Mouse (Mus musculus) myocyte (in vitro differentiated cells): Measurements from ENCODE around the gene Psrc1. TPM values are rescaled to one million over a fixed set of nuclear protein-coding genes. Genes with fewer than 3 reads are reported as not detected.

Source experiments
- H3K27me3 ChIP-seq: one replicate; pipeline ENCODE4 v1.6.1; 2011; ENCODE audit not compliant: control insufficient read depth, insufficient read depth, insufficient read length
- H3K36me3 ChIP-seq: one replicate; pipeline ENCODE4 v1.6.1; 2011; ENCODE audit not compliant: control insufficient read depth, insufficient read depth
- H3K4me2 ChIP-seq: one replicate; pipeline ENCODE4 v1.6.1; 2011; ENCODE audit warnings: low read depth, control low read depth
- H3K4me3 ChIP-seq: one replicate; pipeline ENCODE4 v1.5.1; 2011; ENCODE audit warnings: mild to moderate bottlenecking, control low read depth, moderate library complexity
- H3K79me2 ChIP-seq: one replicate; pipeline ENCODE4 v1.6.1; 2011; ENCODE audit not compliant: control insufficient read depth, insufficient read depth
- H3ac ChIP-seq: one replicate; pipeline ENCODE4 v1.6.1; 2011; ENCODE audit not compliant: control insufficient read depth, insufficient read length
- CEBPB ChIP-seq: IDR thresholded peaks from 2 replicates; pipeline ENCODE4 v1.6.1; 2011; ENCODE audit warnings: mild to moderate bottlenecking, moderate library complexity; ENCODE audit not compliant: poor library complexity, insufficient read depth, severe bottlenecking
- E2F4 ChIP-seq: IDR thresholded peaks from one replicate; pipeline ENCODE4 v1.6.1; 2011; ENCODE audit warnings: mild to moderate bottlenecking, control low read depth, moderate library complexity; ENCODE audit not compliant: insufficient read depth
- MAX ChIP-seq: IDR thresholded peaks from one replicate; pipeline ENCODE4 v1.6.1; 2011; ENCODE audit warnings: low read depth, mild to moderate bottlenecking, control low read depth
- MYOD1 ChIP-seq, 3 experiments: IDR thresholded peaks; one replicate each; pipeline ENCODE4 v1.6.1; 2011; ENCODE audit warnings: control low read depth in 2 of 3, low read depth in 2 of 3, mild to moderate bottlenecking in 2 of 3, moderate library complexity in 1 of 3; ENCODE audit not compliant: insufficient read length in 2 of 3, control insufficient read depth in 1 of 3
- MYOG ChIP-seq, 3 experiments: IDR thresholded peaks; one replicate each; pipeline ENCODE4 v1.6.1; 2011; ENCODE audit warnings: control low read depth in 2 of 3, low read depth in 2 of 3, mild to moderate bottlenecking in 2 of 3; ENCODE audit not compliant: insufficient read length in 2 of 3, control insufficient read depth in 1 of 3, insufficient read depth in 1 of 3
- POLR2A ChIP-seq: IDR thresholded peaks from one replicate; pipeline ENCODE4 v1.6.1; 2011; ENCODE audit warnings: low read depth, mild to moderate bottlenecking, control low read depth, moderate library complexity; ENCODE audit not compliant: insufficient read length
- POLR2AphosphoS2 ChIP-seq: IDR thresholded peaks from one replicate; pipeline ENCODE4 v1.6.1; 2011; ENCODE audit warnings: low read depth, control low read depth; ENCODE audit not compliant: insufficient read length
- REST ChIP-seq: IDR thresholded peaks from one replicate; pipeline ENCODE4 v1.6.1; 2011; ENCODE audit warnings: mild to moderate bottlenecking, control low read depth, moderate library complexity; ENCODE audit not compliant: insufficient read depth, insufficient read length
- SRF ChIP-seq: IDR thresholded peaks from one replicate; pipeline ENCODE4 v1.6.1; 2011; ENCODE audit warnings: low read depth; ENCODE audit not compliant: control insufficient read depth, insufficient read length
- TCF12 ChIP-seq: IDR thresholded peaks from one replicate; pipeline ENCODE4 v1.6.1; 2011; ENCODE audit warnings: mild to moderate bottlenecking, control low read depth; ENCODE audit not compliant: poor library complexity, insufficient read depth, severe bottlenecking
- TCF3 ChIP-seq: IDR thresholded peaks from one replicate; pipeline ENCODE4 v1.6.1; 2011; ENCODE audit warnings: low read depth, control low read depth; ENCODE audit not compliant: insufficient read length
- USF1 ChIP-seq: IDR thresholded peaks from one replicate; pipeline ENCODE4 v1.6.1; 2011; ENCODE audit warnings: low read depth, mild to moderate bottlenecking, control low read depth, moderate library complexity
- polyA plus RNA-seq: library from polyadenylated mRNA; unstranded; fragments of >200 nt; fragmentation: generic; extraction: Trizol; gene quantifications from one replicate; pipeline ENCODE4 v1.2.1, GENCODE M21; 2012; ENCODE audit warnings: missing spikeins

The Psrc1 gene
- polyA plus RNA-seq, 1 experiment, result 16.5 TPM

DNA sequence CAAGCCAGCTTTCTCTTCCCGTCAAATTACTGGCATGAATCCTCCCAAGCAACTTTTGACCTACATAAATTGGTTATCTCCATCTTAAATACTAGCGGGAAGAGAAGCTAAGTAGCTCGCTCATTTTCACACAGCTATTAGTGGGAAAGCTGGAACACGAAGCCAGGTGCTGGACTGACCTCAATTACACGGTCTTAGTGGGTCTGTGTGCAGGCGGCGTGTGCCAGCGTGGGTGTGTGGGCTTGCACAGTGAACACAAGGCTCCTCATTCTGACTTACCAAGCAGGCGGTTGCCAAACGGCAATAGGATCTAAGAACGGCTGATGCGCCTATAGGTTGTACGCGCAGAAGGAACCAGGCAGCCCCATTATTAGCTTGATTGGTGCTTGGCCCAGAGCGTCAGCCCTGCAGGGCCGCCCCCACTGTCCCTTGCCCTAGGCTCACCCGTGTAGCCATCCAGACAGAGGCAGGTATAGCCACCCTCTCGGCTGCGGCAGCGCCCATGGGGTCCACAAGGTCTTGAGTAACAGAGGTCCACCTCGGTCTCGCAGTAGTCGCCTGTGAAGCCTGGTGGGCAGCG, 22.8 kb downstream of the Psrc1 start:
- H3ac ChIP-seq, result no peak overlapping the region
- H3K36me3 ChIP-seq, result no peaks in the 10 kb centered on the region
- H3K4me3 ChIP-seq, result no peak overlapping the region
- no peak for TF ChIP-seq SRF
- TF ChIP-seq MAX, result no peak
- TF ChIP-seq POLR2AphosphoS2, result no peak
- TF ChIP-seq USF1, result no peak
- TF ChIP-seq MYOD1 (IDR thresholded peaks at IDR 0.05; ENCODE audit: control insufficient read depth in 1 of 3, insufficient read length in 2 of 3, low read depth in 2 of 3), result no peak
- TF ChIP-seq REST, result no peak
- TF ChIP-seq CEBPB, result no peak
- TF ChIP-seq POLR2A, result no peak
- TF ChIP-seq TCF3, result no peak
- TF ChIP-seq E2F4, result no peak
- no peak for TF ChIP-seq MYOG (IDR thresholded peaks at IDR 0.05; ENCODE audit: control insufficient read depth in 1 of 3, insufficient read depth in 1 of 3, insufficient read length in 2 of 3, low read depth in 2 of 3)
- TF ChIP-seq TCF12, result no peak
- H3K4me2 ChIP-seq, result no peak overlapping the region
- H3K79me2 ChIP-seq, result no peaks in the 10 kb centered on the region
- peaks cover 85% of the 10 kb centered on the region for H3K27me3 ChIP-seq

DNA sequence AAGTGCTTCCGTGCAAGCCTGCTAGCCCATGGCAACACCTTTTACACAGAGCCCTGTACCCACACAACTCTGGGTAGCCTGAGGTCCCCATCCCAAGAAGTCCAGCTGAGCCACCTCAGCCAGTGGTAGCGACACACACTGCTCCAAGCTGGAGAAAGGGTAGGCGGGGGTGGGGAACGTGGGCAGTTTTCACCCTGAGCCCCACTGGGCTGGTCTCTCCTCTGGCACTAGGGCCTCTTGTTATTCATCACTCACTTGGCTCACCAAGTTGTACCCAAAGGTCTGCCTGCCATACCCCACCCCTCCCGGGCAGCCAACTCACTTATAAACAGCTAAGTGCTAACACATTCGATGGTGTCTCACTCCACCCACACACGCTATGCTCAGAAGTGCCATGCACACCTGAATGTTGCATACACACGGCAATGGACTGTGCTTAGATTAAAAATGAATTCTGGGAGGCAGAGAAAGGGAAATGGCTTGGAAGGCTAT, 24.9 kb downstream of the Psrc1 start:
- H3K4me3 ChIP-seq, result no peak overlapping the region
- H3K27me3 ChIP-seq, result peaks cover 75% of the 10 kb centered on the region
- H3K4me2 ChIP-seq, result no peak overlapping the region
- TF ChIP-seq USF1 (no peak), POLR2AphosphoS2 (no peak), TCF12 (no peak), MYOG (IDR thresholded peaks at IDR 0.05; ENCODE audit: control insufficient read depth in 1 of 3, insufficient read depth in 1 of 3, insufficient read length in 2 of 3, low read depth in 2 of 3) (no peak)
- H3K79me2 ChIP-seq, result no peaks in the 10 kb centered on the region
- no peak overlapping the region for H3ac ChIP-seq
- H3K36me3 ChIP-seq, result no peaks in the 10 kb centered on the region

DNA sequence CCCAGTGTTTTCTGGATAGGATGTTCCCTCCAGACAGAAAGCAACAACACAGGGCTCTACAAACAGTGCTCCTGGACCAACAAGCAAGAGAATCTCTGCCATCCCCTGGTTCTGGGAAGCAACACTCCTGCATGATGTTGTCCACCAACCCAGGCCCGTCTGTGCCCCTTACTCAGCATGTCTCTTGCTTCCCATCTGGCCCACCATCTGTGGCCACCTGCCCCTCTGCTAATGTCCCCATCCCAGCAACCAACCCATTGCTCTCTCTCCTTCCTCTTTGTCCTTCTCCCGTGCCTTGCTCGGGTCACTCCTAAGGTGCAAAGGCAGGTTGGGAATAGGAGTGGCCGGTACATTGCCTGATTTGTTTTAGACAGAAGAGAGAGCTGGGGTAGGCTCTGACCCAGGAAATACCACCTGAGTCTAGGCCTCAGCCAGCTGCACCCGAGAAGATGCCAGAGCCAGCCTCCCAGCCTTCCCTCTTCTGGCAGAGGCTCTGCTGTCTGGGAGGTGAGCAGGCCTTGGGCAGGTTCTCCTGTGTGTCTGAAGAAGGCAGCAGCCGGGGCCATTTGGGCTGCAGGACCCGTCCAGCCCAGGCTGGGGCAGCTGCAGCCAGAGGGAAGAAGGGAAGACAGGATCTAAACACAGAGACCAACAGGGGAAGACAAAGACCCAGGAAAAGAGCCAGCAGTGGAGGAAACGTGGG, 26.2 kb downstream of the Psrc1 start:
- TF ChIP-seq MYOG (IDR thresholded peaks at IDR 0.05; ENCODE audit: control insufficient read depth in 1 of 3, insufficient read depth in 1 of 3, insufficient read length in 2 of 3, low read depth in 2 of 3) (no peak), POLR2A (no peak), CEBPB (no peak), MYOD1 (IDR thresholded peaks at IDR 0.05; ENCODE audit: control insufficient read depth in 1 of 3, insufficient read length in 2 of 3, low read depth in 2 of 3) (no peak), SRF (no peak), REST (no peak), TCF3 (no peak), MAX (no peak)
- Histone ChIP-seq H3K79me2 (no peaks in the 10 kb centered on the region), H3K4me2 (no peak overlapping the region), H3ac (no peak overlapping the region), H3K27me3 (peaks cover 67% of the 10 kb centered on the region), H3K4me3 (no peak overlapping the region), H3K36me3 (no peaks in the 10 kb centered on the region)

DNA sequence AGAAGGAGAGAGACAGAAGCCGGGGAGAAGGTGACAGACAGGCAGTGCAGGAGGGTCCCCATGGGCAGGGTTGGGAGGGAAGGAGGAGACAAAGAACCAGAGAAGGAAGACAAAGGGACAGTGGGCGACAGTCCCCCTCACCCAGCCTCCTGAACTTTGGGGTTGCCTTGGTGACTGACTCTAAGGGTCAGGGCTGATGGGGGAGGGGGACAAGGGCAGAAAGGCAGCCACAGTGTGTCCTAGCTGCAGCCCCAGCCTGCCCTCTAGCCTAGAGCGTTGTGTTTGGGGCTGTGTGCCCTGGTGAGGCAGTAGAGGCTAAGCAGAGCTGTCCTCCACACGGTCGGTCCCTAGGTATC, 26.7 kb downstream of the Psrc1 start:
- peaks cover 69% of the 10 kb centered on the region for H3K27me3 ChIP-seq
- H3K4me2 ChIP-seq, result no peak overlapping the region
- TF ChIP-seq POLR2AphosphoS2 (no peak), TCF3 (no peak), MYOG (IDR thresholded peaks at IDR 0.05; ENCODE audit: control insufficient read depth in 1 of 3, insufficient read depth in 1 of 3, insufficient read length in 2 of 3, low read depth in 2 of 3) (no peak), E2F4 (no peak), REST (no peak), USF1 (no peak), TCF12 (no peak), SRF (no peak), CEBPB (no peak), MYOD1 (IDR thresholded peaks at IDR 0.05; ENCODE audit: control insufficient read depth in 1 of 3, insufficient read length in 2 of 3, low read depth in 2 of 3) (no peak)
- no peaks in the 10 kb centered on the region for H3K79me2 ChIP-seq
- no peaks in the 10 kb centered on the region for H3K36me3 ChIP-seq
- H3ac ChIP-seq, result no peak overlapping the region
- H3K4me3 ChIP-seq, result no peak overlapping the region

DNA sequence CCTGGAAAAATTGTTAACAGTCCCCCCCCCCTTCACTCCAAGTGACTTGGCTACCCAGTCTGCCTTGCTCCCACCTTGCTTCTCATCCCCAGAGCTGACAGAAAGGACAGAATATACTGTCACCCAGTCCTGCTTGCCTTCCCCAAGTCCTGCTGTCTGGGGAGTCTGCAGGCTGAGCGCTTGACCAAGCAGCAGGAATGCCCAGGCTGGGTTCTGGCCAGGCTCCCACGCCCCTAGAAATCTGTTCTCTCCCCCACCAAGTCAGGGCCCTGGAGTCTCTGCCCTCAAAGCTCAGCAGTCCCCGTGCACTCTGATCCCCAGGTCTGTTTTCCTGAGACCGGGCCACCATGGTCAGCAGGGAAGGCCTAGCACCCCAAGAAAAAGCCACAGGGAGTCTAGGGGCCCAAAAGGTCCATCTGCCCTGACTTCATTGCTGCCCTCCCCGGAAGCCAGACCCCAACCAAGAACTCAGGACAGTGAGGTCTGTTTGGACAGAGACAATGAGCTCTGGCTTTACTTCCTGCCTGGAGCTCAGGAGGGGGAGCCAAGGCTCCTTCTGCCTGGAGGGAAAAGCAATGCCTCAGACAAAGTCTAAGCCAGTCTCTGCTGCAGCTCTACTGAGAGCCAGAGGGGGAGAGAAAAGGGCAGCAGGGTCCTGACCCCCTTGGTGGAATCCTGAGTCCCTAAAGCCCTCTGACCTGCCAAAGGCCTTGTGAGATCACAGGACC, 27.6 kb downstream of the Psrc1 start:
- Histone ChIP-seq H3K79me2 (no peaks in the 10 kb centered on the region), H3K4me3 (no peak overlapping the region), H3K36me3 (no peaks in the 10 kb centered on the region), H3K4me2 (no peak overlapping the region), H3K27me3 (peaks cover 68% of the 10 kb centered on the region), H3ac (no peak overlapping the region)
- TF ChIP-seq CEBPB (no peak), SRF (no peak), TCF3 (no peak), USF1 (no peak), TCF12 (no peak), POLR2AphosphoS2 (no peak), MYOD1 (IDR thresholded peaks at IDR 0.05; ENCODE audit: control insufficient read depth in 1 of 3, insufficient read length in 2 of 3, low read depth in 2 of 3) (no peak)
